Mouse (Mus musculus): ENCODE results near the gene Vmn1r168.
"Not testable (repeated sequence)": the region's sequence is repeated elsewhere in the genome, so short reads cannot be mapped to it uniquely, and the experiment has no call there.

Gene Vmn1r168

GRCm38 (mm10) chr7:23539432-23539831 lies at the start of gene Vmn1r168:
Gene Vmn1r168 (plus strand): TSS chr7:23539732.
- not testable (repeated sequence) for DNase-seq (ENCODE audit: extremely low spot score, low read depth, low spot score)

DNA sequence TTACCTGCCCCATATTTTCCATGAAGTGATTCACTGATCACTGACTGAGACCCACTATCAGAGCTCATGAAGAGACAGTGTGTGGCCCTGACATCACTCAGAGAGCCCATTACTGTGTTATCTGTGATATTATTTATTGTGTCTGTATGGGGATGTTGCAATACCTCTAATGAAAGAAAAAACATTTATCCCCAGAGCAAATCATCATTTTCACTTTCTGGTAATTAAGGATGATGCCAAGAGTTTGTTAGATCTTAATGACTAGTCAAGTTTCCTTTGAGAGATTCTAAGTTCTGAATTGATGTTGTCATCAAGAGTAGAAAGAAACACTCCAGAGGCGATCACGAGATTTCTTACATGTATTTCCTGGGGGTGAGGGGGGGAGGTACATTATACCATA lies 32.4 kb upstream of the Vmn1r168 start, which contains the start of gene Vmn1r167:
TSS of gene Vmn1r167 (minus strand) at position 101 of the 400 bp plus-strand sequence.
- not testable (repeated sequence) for DNase-seq (ENCODE audit: extremely low spot score, low read depth, low spot score)

GRCm38 (mm10) chr7:23575226-23575625 lies 35.7 kb downstream of the Vmn1r168 start, which contains the start of gene Vmn1r169:
Gene Vmn1r169 (plus strand): TSS chr7:23575526.
- DNase-seq (ENCODE audit: extremely low spot score, low read depth, low spot score), result not testable (repeated sequence)
